Mouse (Mus musculus) spleen, adult 2 months (tissue): ENCODE measurements around the gene Baiap2.
A peak's percentile ranks its signal among the peaks of the same experiment; 100 is the strongest.

Experiments
- CTCF ChIP-seq: fragments of 200-500 bp; IDR thresholded peaks from 2 replicates; pipeline ENCODE4 v1.5.1; 2011; ENCODE audit warnings: mild to moderate bottlenecking, inconsistent platforms; ENCODE audit not compliant: insufficient read depth, insufficient read length, insufficient replicate concordance; ENCODE audit errors: extremely low read depth
- POLR2A ChIP-seq: fragments of 200-500 bp; IDR thresholded peaks from 2 replicates; pipeline ENCODE4 v1.6.1; 2011; ENCODE audit warnings: low read depth, low read length, inconsistent platforms

DNA sequence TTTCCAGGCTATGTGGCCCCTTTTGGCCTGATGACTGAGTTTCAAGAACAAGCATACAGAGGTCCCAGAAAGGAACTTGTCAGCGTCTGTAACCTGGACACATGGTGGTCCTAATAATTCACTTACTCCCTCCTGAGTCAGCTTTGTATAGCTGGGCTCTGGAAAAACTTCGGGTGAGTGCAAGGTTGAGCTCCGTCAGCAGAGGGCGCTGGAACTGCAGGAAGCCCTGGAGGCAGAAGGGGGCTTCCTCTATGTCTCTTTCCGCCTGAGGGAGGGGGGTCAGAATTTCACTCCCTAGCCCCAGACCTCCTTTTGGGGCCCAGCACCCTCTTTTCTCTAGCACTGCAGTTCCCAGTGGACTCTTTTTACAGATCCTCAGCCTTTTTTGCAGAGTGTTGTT is 33.1 kb upstream of the Baiap2 start:
- TF ChIP-seq CTCF (peak; percentile 92), POLR2A (no peak)
